Mouse (Mus musculus) c-Kit-negative CD71-positive TER-119-positive erythroid progenitor cells, embryonic 14.5 days (primary cell): Measurements from ENCODE around the gene Gcc2.
A peak's percentile ranks its signal among the peaks of the same experiment; 100 is the strongest.
"Not testable (repeated sequence)": the region's sequence is repeated elsewhere in the genome, so short reads cannot be mapped to it uniquely, and the experiment has no call there.

Source experiments
- DNase-seq: peaks from one replicate; pipeline ENCODE4 v3.0.0-alpha.2; 2013; ENCODE audit warnings: low read depth, low spot score

Gene Gcc2

GRCm38 (mm10) chr10:58255213-58255892, at the start of gene Gcc2:
Gene Gcc2 (plus strand): TSS chr10:58255497.
- peak; percentile 79 for DNase-seq

DNA sequence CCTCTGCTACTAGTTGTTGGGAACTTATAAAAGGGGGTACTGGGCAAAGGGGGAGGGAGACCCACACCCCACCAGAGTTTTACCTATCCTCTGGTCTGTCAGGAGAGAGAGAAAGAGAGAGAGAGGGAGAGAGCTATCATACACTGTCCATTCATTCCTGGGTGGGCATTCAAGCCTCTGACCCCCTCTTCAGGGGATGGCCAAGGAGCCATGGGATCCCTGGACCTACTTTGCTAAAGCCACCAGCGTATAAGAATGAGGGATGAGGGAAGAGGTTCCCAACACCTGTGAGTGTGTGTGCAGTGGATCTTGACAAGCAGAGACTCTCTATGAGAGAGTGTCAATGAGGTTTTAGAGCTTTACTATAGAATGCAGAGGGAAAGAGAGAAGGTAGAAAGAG, 49.3 kb upstream of the Gcc2 start:
- DNase-seq: no peak

GRCm38 (mm10) chr10:58206639-58207404, 48.5 kb upstream of the Gcc2 start:
- DNase-seq: no peak

DNA sequence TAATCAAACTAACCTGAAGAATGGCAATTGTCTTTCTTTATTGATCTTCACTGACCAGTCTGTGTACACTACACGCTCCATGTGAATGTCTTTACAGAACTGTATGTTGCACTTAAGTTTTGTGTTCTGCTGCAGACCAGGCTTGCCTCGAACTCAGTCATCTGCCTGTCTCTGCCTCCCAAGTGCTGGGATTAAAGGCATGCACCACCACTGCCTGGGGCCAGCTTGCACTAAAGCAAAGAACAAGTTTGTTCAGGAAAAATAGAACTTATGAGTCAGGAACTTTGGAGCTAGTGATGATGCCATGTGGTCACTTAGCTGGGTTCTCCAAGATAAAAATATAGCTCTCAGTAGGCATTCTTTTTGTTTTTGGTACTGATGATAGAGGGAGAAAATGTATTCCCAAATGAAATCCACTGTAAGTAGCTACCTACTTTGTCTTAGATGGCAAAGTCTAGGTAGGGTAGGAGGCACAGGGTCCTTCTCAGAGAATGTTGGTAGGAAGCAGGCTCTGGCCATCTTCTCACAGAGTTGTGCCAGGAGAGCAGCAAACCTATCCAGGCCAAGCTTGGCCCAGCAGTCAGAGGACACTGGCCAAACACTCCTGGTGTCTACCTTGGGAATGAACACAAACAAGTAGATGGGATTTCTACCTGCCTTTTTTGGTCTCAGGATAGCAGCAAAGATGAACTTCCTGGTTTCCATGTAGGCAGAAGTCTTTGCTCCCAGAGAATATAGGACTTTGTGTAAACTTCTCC, 45.4 kb upstream of the Gcc2 start:
- no peak for DNase-seq

DNA sequence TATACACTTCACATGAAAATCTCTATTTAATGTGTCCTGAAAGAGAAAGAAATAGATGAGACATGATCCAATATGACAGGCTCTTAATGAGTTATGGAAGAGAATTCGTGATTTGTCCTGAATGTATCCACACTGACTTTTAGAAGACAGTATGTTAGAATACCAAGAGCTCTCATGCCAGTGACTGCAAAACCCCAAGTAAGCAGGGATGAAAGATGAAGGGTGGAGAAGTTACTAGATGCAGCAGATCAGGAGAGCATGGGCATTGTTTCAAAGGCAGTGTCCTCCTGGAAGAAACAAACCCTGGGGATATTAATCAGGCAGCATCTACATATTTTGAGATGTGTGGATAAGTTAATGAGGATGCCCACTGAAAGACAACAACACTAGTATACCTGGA, 44.8 kb upstream of the Gcc2 start:
- no peak for DNase-seq

DNA sequence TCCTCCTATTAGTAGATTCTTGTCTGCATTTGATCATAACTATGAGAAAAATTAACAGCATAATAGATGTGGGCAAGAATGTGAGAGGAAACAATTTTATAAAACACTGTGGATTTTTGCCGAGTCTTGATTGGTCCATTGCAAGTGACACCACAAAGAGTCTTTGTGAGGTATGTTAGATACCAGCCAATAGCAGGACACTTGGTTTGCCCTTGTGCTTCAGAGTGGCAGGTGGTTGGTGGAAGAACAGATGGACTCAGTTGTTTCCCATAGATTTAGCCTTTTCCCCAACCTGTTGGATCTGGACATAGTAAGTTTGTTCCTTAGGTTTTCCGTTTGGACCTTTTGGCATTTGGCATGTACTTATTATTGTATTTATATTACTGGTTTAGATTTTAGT, 44.1 kb upstream of the Gcc2 start:
- no peak for DNase-seq

- DNase-seq: no peak
These were observed 43.1 kb upstream of the Gcc2 start for GRCm38 (mm10) chr10:58212230-58212629.

GRCm38 (mm10) chr10:58214497-58214896, 40.8 kb upstream of the Gcc2 start:
- no peak for DNase-seq

GRCm38 (mm10) chr10:58214934-58215333, 40.4 kb upstream of the Gcc2 start:
- no peak for DNase-seq

- DNase-seq: no peak
These were observed 39.9 kb upstream of the Gcc2 start for GRCm38 (mm10) chr10:58215353-58215752.

- DNase-seq: no peak
These were observed 37.9 kb upstream of the Gcc2 start for GRCm38 (mm10) chr10:58217366-58217765.

DNA sequence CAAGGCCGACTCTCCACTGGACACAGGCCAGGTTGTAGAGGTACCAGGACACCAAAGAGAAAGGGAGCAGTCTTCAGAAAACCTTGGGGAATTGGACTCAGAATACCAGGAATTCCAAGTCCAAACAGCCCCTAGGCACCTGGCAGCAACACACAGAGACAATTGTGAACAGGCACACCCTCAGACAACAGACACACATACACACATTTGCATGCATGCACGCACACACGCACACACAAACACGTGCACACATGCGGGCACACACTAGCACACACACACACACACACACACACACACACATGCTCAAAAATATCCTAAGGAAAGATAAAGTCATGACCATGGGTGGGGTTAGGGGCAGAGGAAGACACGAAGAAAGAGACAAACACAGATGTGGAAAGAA, 34.6 kb upstream of the Gcc2 start:
- no peak for DNase-seq

DNA sequence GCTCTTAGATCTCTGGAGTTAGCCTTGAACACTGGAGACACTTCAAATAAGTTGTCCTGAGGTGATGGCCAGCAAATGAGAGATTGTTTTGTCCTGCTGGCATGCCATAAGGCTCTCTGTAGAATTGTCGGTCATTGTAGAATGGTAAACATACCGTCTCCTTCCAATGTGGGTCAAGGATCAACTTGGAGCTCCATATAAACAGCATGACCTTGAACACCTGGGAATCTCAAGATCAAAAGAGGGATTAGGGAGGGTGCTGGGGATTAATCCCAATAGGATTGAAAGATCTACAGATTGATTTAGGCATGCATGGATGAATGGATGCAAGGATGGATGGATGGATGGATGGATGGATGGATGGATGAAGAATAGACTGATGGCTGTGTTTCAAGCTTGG, 33.7 kb upstream of the Gcc2 start:
- DNase-seq: not testable (repeated sequence)

- not testable (repeated sequence) for DNase-seq
These were observed 32.1 kb upstream of the Gcc2 start for GRCm38 (mm10) chr10:58223161-58223560.

DNA sequence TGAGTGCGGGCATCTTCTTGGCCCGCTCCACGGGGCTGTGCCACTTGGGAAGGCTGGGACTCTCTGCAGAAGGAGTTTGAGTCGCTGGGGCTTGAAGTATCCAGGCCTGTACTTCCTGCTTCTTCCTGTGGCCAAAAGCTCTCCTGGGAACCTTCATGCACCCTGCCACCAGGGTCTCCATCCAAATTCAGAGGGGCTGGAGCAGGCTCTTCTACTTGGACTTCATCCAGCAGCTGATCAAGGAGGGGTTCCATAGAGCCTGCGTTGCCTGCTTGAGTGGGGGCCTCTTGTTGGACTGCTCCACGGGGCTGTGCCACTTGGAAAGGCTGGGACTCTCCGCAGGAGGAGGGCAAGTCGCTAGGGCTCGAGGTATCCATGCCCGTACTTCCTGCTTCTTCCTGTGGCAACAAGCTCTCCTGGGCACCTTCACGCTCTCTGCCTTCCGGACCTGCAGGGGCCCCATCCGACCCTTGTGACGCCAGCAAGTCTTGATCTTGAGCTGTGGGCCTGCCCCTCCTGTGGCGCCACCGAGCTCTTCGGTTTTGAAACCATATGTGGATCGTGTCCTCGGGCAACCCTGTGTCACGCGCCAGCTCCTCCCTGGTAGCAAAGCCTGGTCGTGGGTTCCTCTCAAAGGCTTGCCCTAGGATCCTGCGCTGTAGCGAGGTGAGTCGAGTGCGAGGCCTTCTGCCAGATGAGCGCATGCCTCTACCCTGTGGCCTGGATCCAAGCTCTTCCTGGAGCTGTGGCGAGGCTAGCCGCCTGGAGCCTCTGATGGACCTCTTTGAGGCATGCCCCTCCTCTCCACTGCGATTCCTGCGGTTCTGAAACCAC, 31.1 kb upstream of the Gcc2 start:
- DNase-seq: not testable (repeated sequence)

GRCm38 (mm10) chr10:58224827-58225785, 30.2 kb upstream of the Gcc2 start, which contains the start of gene AW822073:
Gene AW822073 (minus strand): TSS chr10:58224930.
- DNase-seq: not testable (repeated sequence)

DNA sequence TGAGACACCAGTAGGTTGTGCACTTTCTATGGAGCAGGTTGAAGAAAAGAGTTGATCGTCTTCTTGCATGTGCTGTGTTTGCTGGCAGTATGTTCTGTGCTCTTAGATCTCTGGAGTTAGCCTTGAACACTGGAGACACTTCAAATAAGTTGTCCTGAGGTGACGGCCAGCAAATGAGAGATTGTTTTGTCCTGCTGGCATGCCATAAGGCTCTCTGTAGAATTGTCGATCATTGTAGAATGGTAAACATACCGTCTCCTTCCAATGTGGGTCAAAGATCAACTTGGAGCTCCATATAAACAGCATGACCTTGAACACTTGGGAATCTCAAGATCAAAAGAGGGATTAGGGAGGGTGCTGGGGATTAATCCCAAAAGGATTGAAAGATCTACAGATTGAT, 28.9 kb upstream of the Gcc2 start:
- not testable (repeated sequence) for DNase-seq

DNA sequence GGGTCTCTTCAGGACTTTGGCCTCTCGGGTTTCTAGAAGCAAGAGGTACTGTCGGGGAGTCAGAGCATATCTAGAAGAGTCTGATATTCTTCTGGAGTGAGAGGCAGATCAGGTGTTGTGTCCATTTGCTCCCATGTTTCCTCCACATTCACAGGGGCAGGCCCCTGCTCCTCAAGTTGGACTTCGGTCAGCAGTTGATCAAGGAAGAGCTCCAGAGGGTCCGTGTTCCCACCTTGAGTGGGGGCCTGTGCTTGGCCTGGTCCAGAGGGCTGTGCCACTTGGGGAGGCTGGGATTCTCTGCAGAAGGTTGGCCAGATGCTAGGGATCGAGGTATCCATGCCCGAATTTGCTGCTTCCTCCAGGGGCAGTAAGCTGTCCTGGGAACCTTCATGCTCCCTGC, 27.5 kb upstream of the Gcc2 start:
- not testable (repeated sequence) for DNase-seq

DNA sequence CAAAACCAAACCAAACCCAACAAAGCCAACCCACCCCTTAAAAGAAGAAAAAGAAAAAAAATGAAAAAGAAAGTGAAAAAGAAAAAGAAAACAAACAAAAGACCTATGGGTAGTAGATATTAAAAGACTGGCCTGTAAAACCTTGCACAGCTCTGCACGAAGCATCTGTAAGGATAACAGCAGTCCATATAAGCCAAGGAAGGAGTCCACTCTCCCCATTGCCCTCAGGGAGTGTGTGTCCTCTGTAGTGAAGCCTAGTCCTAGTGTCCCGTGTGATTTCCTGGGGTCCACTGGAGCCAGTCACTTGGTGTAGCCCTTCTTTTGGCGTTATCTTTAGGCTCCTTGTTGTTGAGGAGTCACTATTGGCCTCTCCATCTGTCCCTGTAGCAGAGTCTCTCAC, 25.3 kb upstream of the Gcc2 start:
- DNase-seq: not testable (repeated sequence)

- DNase-seq: not testable (repeated sequence)
These were observed 24.2 kb upstream of the Gcc2 start for GRCm38 (mm10) chr10:58231088-58231487.
